Mouse (Mus musculus) embryonic facial prominence, embryonic 10.5 days (tissue): Measurements from ENCODE around the gene Zfp617. TPM values are rescaled to one million over a fixed set of nuclear protein-coding genes. Genes with fewer than 3 reads are reported as not detected.

Source experiments
- DNase-seq: peaks from one replicate; pipeline ENCODE4 v3.0.0-alpha.2; 2017; ENCODE audit warnings: low spot score
- H3K27ac ChIP-seq: fragments of 300-500 bp; sonication (generic); replicated peaks from 2 replicates; pipeline ENCODE4 v1.5.1; 2016; ENCODE audit warnings: mild to moderate bottlenecking
- H3K27me3 ChIP-seq: fragments of 300-500 bp; sonication (generic); replicated peaks from 2 replicates; pipeline ENCODE4 v1.6.1; 2016; ENCODE audit warnings: low read depth, mild to moderate bottlenecking; ENCODE audit not compliant: poor library complexity, severe bottlenecking
- H3K36me3 ChIP-seq: fragments of 300-500 bp; sonication (generic); replicated peaks from 2 replicates; pipeline ENCODE4 v1.6.1; 2016; ENCODE audit warnings: mild to moderate bottlenecking, moderate library complexity
- H3K4me1 ChIP-seq: fragments of 300-500 bp; sonication (generic); 2 replicates; pipeline ENCODE4 v1.6.1; 2016
- H3K4me3 ChIP-seq: fragments of 300-500 bp; sonication (generic); 2 replicates; pipeline ENCODE4 v1.5.1; 2016; ENCODE audit warnings: mild to moderate bottlenecking, moderate library complexity
- H3K9me3 ChIP-seq: fragments of 300-500 bp; sonication (generic); 2 replicates; pipeline ENCODE4 v1.6.1; 2016; ENCODE audit warnings: mild to moderate bottlenecking
- WGBS: fragments of 180-500 bp; shearing (Covaris S2); methylation state at CpG from one replicate; pipeline ENCODE4 v1.1.7; 2016; 5-methylcytosine and 5-hydroxymethylcytosine counted together
- polyA plus RNA-seq: library from polyadenylated mRNA; unstranded; fragments of >200 nt; fragmentation: Nextera tagmentation; extraction: Ambion mirVana; gene quantifications from 2 replicates; pipeline ENCODE4 v1.2.1, GENCODE M21; 2016

Gene Zfp617
- polyA plus RNA-seq, 1 experiment from 2014 or later = 33.1 TPM

DNA sequence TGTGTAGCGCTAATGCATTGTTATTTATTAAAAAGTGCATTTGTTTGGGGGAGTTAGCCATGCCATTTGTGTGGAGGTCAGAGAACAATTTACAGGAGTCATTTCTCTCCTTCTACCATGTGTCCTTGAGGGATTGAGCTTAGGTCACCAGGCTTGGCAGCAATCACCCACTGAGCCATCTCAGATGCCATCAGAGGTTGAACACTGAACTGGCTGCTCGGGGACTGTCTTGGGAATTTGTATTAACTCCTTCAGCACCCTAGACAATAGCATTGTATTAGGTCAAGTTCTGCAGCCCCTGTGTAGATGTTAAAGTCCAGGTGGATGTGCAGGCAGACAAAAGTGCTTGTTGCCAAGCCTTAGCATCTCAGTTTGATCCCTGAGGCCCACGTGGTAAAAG, 55.6 kb downstream of the Zfp617 start:
- Histone ChIP-seq H3K36me3 (peaks cover 82% of the 10 kb centered on the region), H3K4me3 (no peak overlapping the region), H3K27ac (no peak overlapping the region), H3K4me1 (no peaks in the 10 kb centered on the region), H3K9me3 (peaks cover 20% of the 10 kb centered on the region; the same call in 1 of the 2 replicates), H3K27me3 (no peaks in the 10 kb centered on the region)
- 91% methylated on average over 3 of the region's 3 CpGs for WGBS
- no peak for DNase-seq

DNA sequence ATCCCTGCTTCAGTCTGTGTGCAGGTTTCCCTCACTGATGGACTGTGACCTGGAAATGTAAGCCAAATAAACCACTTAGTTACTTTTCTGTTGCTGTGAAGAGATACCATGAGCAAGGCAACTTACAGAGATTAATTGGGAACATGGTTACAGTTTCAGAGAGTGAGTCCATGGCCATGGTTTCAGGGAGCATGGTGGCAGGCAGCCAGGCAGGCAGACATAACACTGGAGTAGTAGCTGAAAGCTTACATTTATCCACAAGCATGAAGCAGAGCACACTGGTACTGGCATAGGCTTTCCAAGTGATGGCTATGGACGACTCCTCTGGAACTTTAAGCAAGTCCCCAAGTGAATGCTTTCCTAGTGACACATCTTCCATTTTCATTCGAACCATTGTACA, 56.7 kb downstream of the Zfp617 start:
- H3K36me3 ChIP-seq = peaks cover 86% of the 10 kb centered on the region
- no peaks in the 10 kb centered on the region for H3K27me3 ChIP-seq
- no peak for DNase-seq
- peaks cover 20% of the 10 kb centered on the region; the same call in 1 of the 2 replicates for H3K9me3 ChIP-seq
- no peak overlapping the region for H3K4me3 ChIP-seq
- 93% methylated on average over 2 of the region's 2 CpGs for WGBS
- no peaks in the 10 kb centered on the region for H3K4me1 ChIP-seq
- H3K27ac ChIP-seq = no peak overlapping the region

DNA sequence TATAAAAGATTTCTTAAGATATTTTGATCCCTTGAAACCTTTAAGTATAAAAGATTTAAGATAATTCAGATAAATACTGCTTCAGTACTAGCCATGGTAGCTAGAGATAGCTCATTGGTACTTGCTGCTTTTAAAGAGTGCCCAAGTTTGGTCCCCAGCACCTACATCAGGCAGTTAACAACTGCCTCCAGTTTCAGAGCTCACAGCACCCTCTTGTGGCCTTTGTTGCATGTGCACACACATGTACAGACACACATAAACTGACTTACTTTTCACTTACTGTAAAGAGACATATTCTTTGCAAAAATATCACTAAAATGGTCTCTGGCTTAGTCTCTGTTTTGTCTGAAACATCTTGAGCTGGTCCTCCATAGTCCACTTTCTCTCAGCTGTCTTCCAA, 58.0 kb downstream of the Zfp617 start:
- DNase-seq = no peak
- H3K36me3 ChIP-seq = peaks cover 82% of the 10 kb centered on the region

DNA sequence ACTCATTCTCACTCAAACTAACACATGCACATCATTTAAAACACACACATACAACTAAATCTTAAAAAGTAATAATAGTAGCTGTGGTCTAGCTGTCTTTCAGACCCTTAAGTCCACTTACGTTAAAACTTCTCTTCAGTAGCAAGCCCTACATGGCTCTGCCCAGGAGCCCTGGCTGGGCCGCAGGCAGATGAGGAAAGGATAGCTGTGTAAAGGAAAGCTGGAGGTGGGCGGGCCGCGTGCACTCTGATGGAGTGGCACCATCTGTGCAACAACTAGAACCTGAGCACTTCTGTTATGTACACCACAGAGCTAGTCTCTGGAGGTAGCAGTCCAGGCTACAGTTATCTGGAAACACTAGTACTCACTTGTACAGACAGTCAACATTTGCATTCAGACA, 58.8 kb downstream of the Zfp617 start:
- H3K4me1 ChIP-seq = no peaks in the 10 kb centered on the region
- DNase-seq = no peak
- no peak overlapping the region for H3K27ac ChIP-seq
- H3K27me3 ChIP-seq = no peaks in the 10 kb centered on the region
- WGBS = 97% methylated on average over 5 of the region's 5 CpGs
- no peak overlapping the region for H3K4me3 ChIP-seq
- peaks cover 20% of the 10 kb centered on the region; the same call in 1 of the 2 replicates for H3K9me3 ChIP-seq
- peaks cover 82% of the 10 kb centered on the region for H3K36me3 ChIP-seq

More for the DNA sequence above, 58.0 kb downstream of the Zfp617 start:
- no peaks in the 10 kb centered on the region for H3K4me1 ChIP-seq
- H3K9me3 ChIP-seq = peaks cover 20% of the 10 kb centered on the region; the same call in 1 of the 2 replicates
- no peak overlapping the region for H3K4me3 ChIP-seq
- H3K27ac ChIP-seq = no peak overlapping the region
- no peaks in the 10 kb centered on the region for H3K27me3 ChIP-seq

DNA sequence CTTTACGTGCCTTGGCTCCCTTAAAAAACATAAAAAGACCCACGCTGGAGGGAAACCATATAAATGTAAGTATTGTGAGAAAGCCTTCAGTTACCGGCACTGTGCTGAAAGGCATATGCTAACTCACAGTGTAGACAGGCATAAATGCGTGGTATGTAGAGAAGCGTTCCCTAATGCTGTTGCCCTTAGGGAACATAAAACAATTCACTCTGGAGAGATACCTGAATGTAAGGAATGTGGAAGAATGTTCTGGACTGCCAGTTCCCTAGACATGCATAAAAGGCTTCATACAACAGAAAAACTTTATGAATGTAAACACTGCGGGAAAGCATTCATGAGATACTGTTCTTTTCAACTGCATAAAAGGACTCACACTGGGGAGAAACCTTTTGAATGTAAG, 59.7 kb downstream of the Zfp617 start:
- peaks cover 83% of the 10 kb centered on the region for H3K36me3 ChIP-seq
- H3K9me3 ChIP-seq = peaks cover 20% of the 10 kb centered on the region; the same call in 1 of the 2 replicates
- H3K4me3 ChIP-seq = no peak overlapping the region
- no peaks in the 10 kb centered on the region for H3K4me1 ChIP-seq
- H3K27ac ChIP-seq = no peak overlapping the region
- WGBS = 93% methylated on average over 6 of the region's 6 CpGs
- H3K27me3 ChIP-seq = no peaks in the 10 kb centered on the region
- no peak for DNase-seq

DNA sequence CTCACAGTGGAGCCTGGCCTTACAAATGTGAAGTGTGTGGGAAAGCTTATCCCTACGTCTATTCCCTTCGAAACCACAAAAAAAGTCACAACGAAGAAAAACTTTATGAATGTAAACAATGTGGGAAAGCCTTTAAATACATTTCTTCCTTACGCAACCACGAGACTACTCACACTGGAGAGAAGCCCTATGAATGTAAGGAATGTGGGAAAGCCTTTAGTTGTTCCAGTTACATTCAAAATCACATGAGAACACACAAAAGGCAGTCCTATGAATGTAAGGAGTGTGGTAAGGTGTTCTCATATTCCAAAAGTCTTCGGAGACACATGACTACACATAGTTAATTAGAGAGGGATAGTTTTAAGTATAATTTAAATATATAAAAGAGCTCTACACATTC, 60.2 kb downstream of the Zfp617 start:
- Histone ChIP-seq H3K4me3 (no peak overlapping the region), H3K36me3 (peaks cover 78% of the 10 kb centered on the region)
- no peak for DNase-seq

DNA sequence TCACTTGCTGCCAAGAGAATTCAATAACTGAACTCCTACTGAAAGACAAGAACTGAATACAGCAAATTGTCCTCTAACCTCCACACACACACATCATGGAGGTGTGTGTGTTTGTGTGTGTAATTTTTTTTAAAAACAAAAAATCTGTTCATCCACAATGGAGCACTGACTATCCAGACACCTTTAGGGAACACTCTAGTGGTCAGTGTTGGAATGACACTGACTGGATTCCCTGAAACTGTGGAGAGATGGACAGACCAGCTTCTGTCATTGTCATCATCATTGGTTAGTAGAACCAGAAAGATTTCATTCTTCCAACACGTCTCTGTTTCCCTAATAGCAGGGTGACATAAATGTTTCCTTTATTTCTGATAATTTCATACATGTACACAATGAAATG, 63.5 kb downstream of the Zfp617 start:
- Histone ChIP-seq H3K4me1 (no peaks in the 10 kb centered on the region), H3K36me3 (peaks cover 47% of the 10 kb centered on the region), H3K9me3 (peaks cover 1% of the 10 kb centered on the region; the same call in 1 of the 2 replicates), H3K4me3 (no peak overlapping the region), H3K27me3 (no peaks in the 10 kb centered on the region), H3K27ac (no peak overlapping the region)
- no peak for DNase-seq
- WGBS = 75% methylated on average over 1 of the region's 1 CpGs

More for the DNA sequence above, 60.2 kb downstream of the Zfp617 start:
- H3K27me3 ChIP-seq = no peaks in the 10 kb centered on the region
- 96% methylated on average over 6 of the region's 6 CpGs for WGBS
- no peak overlapping the region for H3K27ac ChIP-seq
- H3K4me1 ChIP-seq = no peaks in the 10 kb centered on the region
- H3K9me3 ChIP-seq = peaks cover 20% of the 10 kb centered on the region; the same call in 1 of the 2 replicates

DNA sequence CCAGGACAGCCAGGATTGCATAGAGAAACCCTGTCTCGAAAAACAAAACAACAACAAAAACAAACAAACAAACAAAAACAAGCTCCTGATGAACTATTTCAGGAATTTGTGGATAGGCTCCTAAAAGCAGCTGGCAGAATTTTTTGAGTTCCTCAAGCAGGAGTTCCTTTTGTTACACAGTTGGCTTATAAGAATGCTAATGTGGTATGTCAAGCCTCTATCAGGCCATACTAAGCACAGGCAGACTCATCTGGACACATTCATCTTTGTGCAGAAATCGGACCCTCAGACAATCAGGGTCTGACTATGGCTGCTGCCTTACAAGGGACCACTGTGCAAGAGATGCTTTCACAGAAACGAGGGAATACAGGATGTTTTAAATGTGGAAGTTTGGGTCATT, 65.8 kb downstream of the Zfp617 start:
- Histone ChIP-seq H3K4me1 (no peaks in the 10 kb centered on the region), H3K27me3 (no peaks in the 10 kb centered on the region), H3K27ac (no peak overlapping the region), H3K9me3 (no peaks in the 10 kb centered on the region), H3K4me3 (no peak overlapping the region), H3K36me3 (peaks cover 24% of the 10 kb centered on the region)
- no peak for DNase-seq
- WGBS = 83% methylated on average over 3 of the region's 3 CpGs

DNA sequence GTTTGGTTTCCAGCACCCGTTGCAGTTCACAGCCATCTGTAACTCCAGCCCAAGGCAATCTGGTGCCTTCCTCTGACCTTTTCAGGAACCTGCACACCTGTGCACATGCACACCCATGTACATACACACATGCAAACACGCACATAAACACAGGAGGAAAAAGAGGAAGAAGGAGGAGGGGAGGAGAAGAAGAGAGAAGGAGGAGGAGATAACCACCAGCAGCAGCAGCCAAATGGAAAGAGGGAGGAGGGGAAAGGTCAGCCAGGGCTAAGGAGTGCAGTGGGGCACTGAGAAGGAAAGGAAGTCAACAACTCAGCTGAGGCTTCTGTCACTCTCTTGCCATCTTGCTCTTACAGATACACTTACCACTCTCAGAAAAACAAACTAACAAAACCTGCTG, 72.6 kb downstream of the Zfp617 start:
- WGBS = 78% methylated on average over 2 of the region's 2 CpGs
- Histone ChIP-seq H3K36me3 (no peaks in the 10 kb centered on the region), H3K9me3 (no peaks in the 10 kb centered on the region), H3K27me3 (no peaks in the 10 kb centered on the region), H3K4me3 (no peak overlapping the region), H3K27ac (no peak overlapping the region), H3K4me1 (no peaks in the 10 kb centered on the region)
- no peak for DNase-seq

DNA sequence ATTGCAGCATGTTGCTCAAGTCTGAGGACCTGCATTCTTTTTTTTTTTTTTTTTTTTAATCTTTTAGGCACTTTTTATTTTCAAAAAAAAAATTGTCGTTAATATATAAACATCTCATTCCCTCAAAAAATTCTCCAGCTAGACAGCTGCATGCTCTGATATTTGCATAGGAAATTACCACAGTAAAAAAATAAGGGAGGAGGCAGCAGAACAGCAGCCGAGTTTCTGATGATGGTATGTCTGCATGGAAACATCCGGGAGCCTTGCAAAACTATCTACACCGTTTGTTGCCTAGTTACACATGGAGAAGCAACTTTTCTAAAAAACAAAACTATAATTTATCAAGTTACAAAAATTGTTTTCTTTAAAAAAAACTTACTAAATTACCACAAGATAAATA, 73.0 kb downstream of the Zfp617 start:
- no peaks in the 10 kb centered on the region for H3K27me3 ChIP-seq
- H3K36me3 ChIP-seq = no peaks in the 10 kb centered on the region
- no peaks in the 10 kb centered on the region for H3K4me1 ChIP-seq
- no peak overlapping the region for H3K27ac ChIP-seq
- 85% methylated on average over 4 of the region's 4 CpGs for WGBS
- no peak for DNase-seq
- H3K4me3 ChIP-seq = no peak overlapping the region
- no peaks in the 10 kb centered on the region for H3K9me3 ChIP-seq

Other genes starting within 250 kb of the Zfp617 start
- 2.2 TPM in 2 replicates for gene Unc13a, start 236.9 kb upstream of the Zfp617 start, polyA plus RNA-seq
- gene Jak3, start 232.3 kb upstream of the Zfp617 start, polyA plus RNA-seq = 3.6 and 4.0 TPM in 2 replicates
- gene Insl3, start 219.4 kb upstream of the Zfp617 start, polyA plus RNA-seq = 0.55 TPM in 1 of 2 replicates, not detected in the other
- 0.54 and 0.72 TPM in 2 replicates for gene B3gnt3, start 206.8 kb upstream of the Zfp617 start, polyA plus RNA-seq
- gene Fcho1, start 182.9 kb upstream of the Zfp617 start, polyA plus RNA-seq = 6.0 and 7.9 TPM in 2 replicates
- 4.6 and 5.5 TPM in 2 replicates for gene Zfp709, start 26.6 kb upstream of the Zfp617 start, polyA plus RNA-seq
- gene Zfp882, start within 50 bp of the Zfp617 start, polyA plus RNA-seq = 8.4 TPM in 2 replicates
- gene Zfp961, start 42.4 kb downstream of the Zfp617 start, polyA plus RNA-seq = 27.3 and 27.7 TPM in 2 replicates
- gene Cyp4f18, start 101.0 kb downstream of the Zfp617 start, polyA plus RNA-seq = 0.31 and 0.50 TPM in 2 replicates
- gene Olfr372, start 132.6 kb downstream of the Zfp617 start, polyA plus RNA-seq = not detected in 2 replicates
- gene Olfr373, start 174.5 kb downstream of the Zfp617 start, polyA plus RNA-seq = 0.04 TPM in 1 of 2 replicates, not detected in the other
- gene Olfr374, start 198.4 kb downstream of the Zfp617 start, polyA plus RNA-seq = not detected in 2 replicates
- 749 and 797 TPM in 2 replicates for gene Tpm4, start 226.3 kb downstream of the Zfp617 start, polyA plus RNA-seq